Mouse (Mus musculus): ENCODE results near the gene Fbxl8. TPM values are rescaled to one million over a fixed set of nuclear protein-coding genes. Genes with fewer than 3 reads are reported as not detected.

Gene Fbxl8
- polyA plus RNA-seq, 1 experiment from 2014 or later, result 0.53 TPM

GRCm38 (mm10) chr8:105254152-105254965 is 10.1 kb upstream of the Fbxl8 start:
- peaks cover 10% of the 10 kb centered on the region for H3K4me1 ChIP-seq (replicated peaks; ENCODE audit: control insufficient read depth, insufficient read depth, low read length)
- no peak overlapping the region for H3K27ac ChIP-seq (ENCODE audit: low read depth, low read length)
- H3K9me3 ChIP-seq (ENCODE audit: control insufficient read depth, low read length), result no peaks in the 10 kb centered on the region
- H3K4me2 ChIP-seq (ENCODE audit: low read depth, low read length, severe bottlenecking), result peak overlapping the region; percentile 100
- peak; percentile 85 for ATAC-seq (replicated peaks; ENCODE audit: low FRiP score)
- peak; percentile 95 for DNase-seq (ENCODE audit: low spot score)
- peak overlapping the region; percentile 51 for H3K4me3 ChIP-seq (ENCODE audit: low read depth, low read length)
- H3K9ac ChIP-seq (ENCODE audit: low read length), result peak overlapping the region; percentile 71
- H3K27me3 ChIP-seq (ENCODE audit: control insufficient read depth, insufficient read depth, low read length), result peaks cover 31% of the 10 kb centered on the region
- no peaks in the 10 kb centered on the region; the same call in 1 of the 2 replicates for H3K36me3 ChIP-seq (ENCODE audit: control insufficient read depth, insufficient read depth, low read length)
- under 1% methylated on average over 74 of the region's 74 CpGs for WGBS

GRCm38 (mm10) chr8:105254966-105255350 is 9.5 kb upstream of the Fbxl8 start, which contains the start of gene B3gnt9:
Gene B3gnt9, minus strand, starts transcription at chr8:105255153.
- Histone ChIP-seq H3K4me2 (ENCODE audit: low read depth, low read length, severe bottlenecking) (peak within 1 kb of the TSS; percentile 100), H3K36me3 (ENCODE audit: control insufficient read depth, insufficient read depth, low read length) (no peaks in the 10 kb centered on the region; the same call in 1 of the 2 replicates), H3K27ac (ENCODE audit: low read depth, low read length) (no peak within 1 kb of the TSS), H3K4me1 (replicated peaks; ENCODE audit: control insufficient read depth, insufficient read depth, low read length) (peaks cover 13% of the 10 kb centered on the region), H3K9ac (ENCODE audit: low read length) (peak within 1 kb of the TSS; percentile 71), H3K4me3 (ENCODE audit: low read depth, low read length) (peak within 1 kb of the TSS; percentile 51), H3K27me3 (ENCODE audit: control insufficient read depth, insufficient read depth, low read length) (peaks cover 36% of the 10 kb centered on the region), H3K9me3 (ENCODE audit: control insufficient read depth, low read length) (no peaks in the 10 kb centered on the region)
- DNase-seq (ENCODE audit: low spot score), result peak; percentile 70
- ATAC-seq (replicated peaks; ENCODE audit: low FRiP score), result peak; percentile 24
- 1% methylated on average over 14 of the region's 14 CpGs for WGBS

- no peak overlapping the region for H3K4me3 ChIP-seq (ENCODE audit: low read depth, low read length)
- WGBS, result 70% methylated on average over 7 of the region's 7 CpGs
- no peaks in the 10 kb centered on the region for H3K9me3 ChIP-seq (ENCODE audit: control insufficient read depth, low read length)
- peaks cover 14% of the 10 kb centered on the region for H3K4me1 ChIP-seq (replicated peaks; ENCODE audit: control insufficient read depth, insufficient read depth, low read length)
- H3K9ac ChIP-seq (ENCODE audit: low read length), result no peak overlapping the region
- H3K4me2 ChIP-seq (ENCODE audit: low read depth, low read length, severe bottlenecking), result no peak overlapping the region
- no peaks in the 10 kb centered on the region for H3K36me3 ChIP-seq (ENCODE audit: control insufficient read depth, insufficient read depth, low read length)
- no peak overlapping the region for H3K27ac ChIP-seq (ENCODE audit: low read depth, low read length)
- ATAC-seq (replicated peaks; ENCODE audit: low FRiP score) (no peak), DNase-seq (ENCODE audit: low spot score) (no peak)
- peaks cover 51% of the 10 kb centered on the region for H3K27me3 ChIP-seq (ENCODE audit: control insufficient read depth, insufficient read depth, low read length)
Measured at GRCm38 (mm10) chr8:105257318-105258114, 6.9 kb upstream of the Fbxl8 start.

- ATAC-seq (replicated peaks; ENCODE audit: low FRiP score) (peak; percentile 46), DNase-seq (ENCODE audit: low spot score) (peak; percentile 74)
- no peak overlapping the region for H3K27ac ChIP-seq (ENCODE audit: low read depth, low read length)
- H3K27me3 ChIP-seq (ENCODE audit: control insufficient read depth, insufficient read depth, low read length), result peaks cover 60% of the 10 kb centered on the region
- 2% methylated on average over 55 of the region's 55 CpGs for WGBS
- H3K9ac ChIP-seq (ENCODE audit: low read length), result peak overlapping the region; percentile 35
- peaks cover 17% of the 10 kb centered on the region for H3K4me1 ChIP-seq (replicated peaks; ENCODE audit: control insufficient read depth, insufficient read depth, low read length)
- H3K36me3 ChIP-seq (ENCODE audit: control insufficient read depth, insufficient read depth, low read length), result no peaks in the 10 kb centered on the region
- H3K4me2 ChIP-seq (ENCODE audit: low read depth, low read length, severe bottlenecking), result peak overlapping the region; percentile 78
- no peaks in the 10 kb centered on the region for H3K9me3 ChIP-seq (ENCODE audit: control insufficient read depth, low read length)
- peak overlapping the region; percentile 34 for H3K4me3 ChIP-seq (ENCODE audit: low read depth, low read length)
Measured at GRCm38 (mm10) chr8:105258911-105259720, 5.3 kb upstream of the Fbxl8 start.

- peaks cover 65% of the 10 kb centered on the region for H3K27me3 ChIP-seq (ENCODE audit: control insufficient read depth, insufficient read depth, low read length)
- peak; percentile 63 for ATAC-seq (replicated peaks; ENCODE audit: low FRiP score)
- peak; percentile 90 for DNase-seq (ENCODE audit: low spot score)
- WGBS, result 3% methylated on average over 30 of the region's 30 CpGs
- H3K4me2 ChIP-seq (ENCODE audit: low read depth, low read length, severe bottlenecking), result peak overlapping the region; percentile 78
- H3K9me3 ChIP-seq (ENCODE audit: control insufficient read depth, low read length), result no peaks in the 10 kb centered on the region
- no peaks in the 10 kb centered on the region for H3K36me3 ChIP-seq (ENCODE audit: control insufficient read depth, insufficient read depth, low read length)
- peak overlapping the region; percentile 35 for H3K9ac ChIP-seq (ENCODE audit: low read length)
- peak overlapping the region; percentile 34 for H3K4me3 ChIP-seq (ENCODE audit: low read depth, low read length)
- no peak overlapping the region for H3K27ac ChIP-seq (ENCODE audit: low read depth, low read length)
- H3K4me1 ChIP-seq (replicated peaks; ENCODE audit: control insufficient read depth, insufficient read depth, low read length), result peaks cover 17% of the 10 kb centered on the region
Measured at GRCm38 (mm10) chr8:105259721-105260320, 4.6 kb upstream of the Fbxl8 start.

- H3K9me3 ChIP-seq (ENCODE audit: control insufficient read depth, low read length), result no peaks in the 10 kb centered on the region
- 62% methylated on average over 7 of the region's 7 CpGs for WGBS
- H3K27ac ChIP-seq (ENCODE audit: low read depth, low read length), result no peak overlapping the region
- no peak overlapping the region for H3K4me3 ChIP-seq (ENCODE audit: low read depth, low read length)
- DNase-seq (ENCODE audit: low spot score), result no peak
- H3K4me1 ChIP-seq (replicated peaks; ENCODE audit: control insufficient read depth, insufficient read depth, low read length), result peaks cover 15% of the 10 kb centered on the region; the same call in 1 of the 2 replicates
- no peak overlapping the region for H3K4me2 ChIP-seq (ENCODE audit: low read depth, low read length, severe bottlenecking)
- H3K9ac ChIP-seq (ENCODE audit: low read length), result no peak overlapping the region
- no peak for ATAC-seq (replicated peaks; ENCODE audit: low FRiP score)
- peaks cover 66% of the 10 kb centered on the region for H3K27me3 ChIP-seq (ENCODE audit: control insufficient read depth, insufficient read depth, low read length)
- H3K36me3 ChIP-seq (ENCODE audit: control insufficient read depth, insufficient read depth, low read length), result no peaks in the 10 kb centered on the region
Measured at GRCm38 (mm10) chr8:105260371-105261099, 3.9 kb upstream of the Fbxl8 start.

GRCm38 (mm10) chr8:105261326-105261980 is 3.0 kb upstream of the Fbxl8 start:
- ATAC-seq (replicated peaks; ENCODE audit: low FRiP score), result no peak
- Histone ChIP-seq H3K36me3 (ENCODE audit: control insufficient read depth, insufficient read depth, low read length) (no peaks in the 10 kb centered on the region), H3K9ac (ENCODE audit: low read length) (no peak overlapping the region), H3K9me3 (ENCODE audit: control insufficient read depth, low read length) (no peaks in the 10 kb centered on the region; the same call in 1 of the 2 replicates), H3K4me3 (ENCODE audit: low read depth, low read length) (no peak overlapping the region), H3K4me2 (ENCODE audit: low read depth, low read length, severe bottlenecking) (no peak overlapping the region), H3K27me3 (ENCODE audit: control insufficient read depth, insufficient read depth, low read length) (peaks cover 68% of the 10 kb centered on the region), H3K27ac (ENCODE audit: low read depth, low read length) (no peak overlapping the region), H3K4me1 (replicated peaks; ENCODE audit: control insufficient read depth, insufficient read depth, low read length) (peaks cover 15% of the 10 kb centered on the region; the same call in 1 of the 2 replicates)
- 86% methylated on average over 12 of the region's 12 CpGs for WGBS
- DNase-seq (ENCODE audit: low spot score), result peak; percentile 49

Data from forebrain, embryonic 11.5 days (tissue).